Mouse (Mus musculus): Measurements from ENCODE around the gene Alad. TPM values are rescaled to one million over a fixed set of nuclear protein-coding genes. Genes with fewer than 3 reads are reported as not detected.

Alad gene
- total RNA-seq (2023): 5.5 and 7.0 TPM in 2 replicates

GRCm38 (mm10) chr4:62519849-62520233, at the start of gene Alad:
Alad (minus strand) TSS chr4:62519918.

GRCm38 (mm10) chr4:62559797-62560329, 40.1 kb upstream of the Alad start, which contains the start of gene Rgs3:
Rgs3 (plus strand) TSS chr4:62559847.

GRCm38 (mm10) chr4:62524651-62525488, 5.2 kb upstream of the Alad start, which contains the start of the genes Pole3 and 4933430I17Rik:
Pole3 (minus strand) TSS chr4:62525068.
4933430I17Rik (plus strand) TSS chr4:62525369.

GRCm38 (mm10) chr4:62503374-62503970, 16.2 kb downstream of the Alad start, which contains the start of gene Hdhd3:
Hdhd3 (minus strand) TSS chr4:62503467.

DNA sequence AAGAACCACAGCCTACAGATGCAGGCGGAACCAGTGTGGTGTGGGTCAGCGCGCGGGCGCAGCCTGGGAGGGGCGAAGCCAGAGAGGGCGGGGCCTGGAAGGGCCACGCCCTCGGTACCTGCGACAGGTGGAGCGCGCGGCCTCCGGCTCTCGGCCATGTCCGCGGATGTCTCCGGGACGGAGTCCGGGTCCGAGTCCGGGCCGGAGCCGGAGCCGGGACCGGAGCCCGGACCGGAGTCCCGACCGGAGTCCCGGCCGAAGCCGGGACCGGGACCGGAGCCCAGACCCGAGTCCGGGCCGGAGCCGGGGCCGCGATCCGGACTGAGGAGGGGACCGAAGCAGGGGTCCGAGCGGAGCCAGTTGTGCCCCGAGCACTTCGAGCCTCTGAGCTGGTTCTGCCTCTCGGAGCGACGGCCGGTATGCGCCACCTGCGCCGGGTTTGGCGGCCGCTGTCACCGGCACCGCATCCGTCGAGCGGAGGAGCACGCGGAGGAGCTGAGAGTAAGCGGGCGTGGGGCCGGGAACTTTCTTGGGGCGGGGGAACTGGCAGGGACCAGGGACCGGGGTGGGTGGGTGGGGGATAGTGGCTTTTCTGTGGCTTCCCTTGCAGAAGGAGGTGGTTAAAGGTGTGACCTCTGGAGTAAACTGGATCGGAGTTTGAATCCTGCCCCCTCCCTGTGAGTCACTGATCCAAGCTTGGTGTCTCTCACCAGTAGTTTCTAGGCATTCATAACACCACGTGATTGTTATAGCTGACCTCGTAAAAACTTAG, 39.6 kb downstream of the Alad start, which contains the start of gene Bspry:
Gene Bspry (plus strand): TSS at position 117 of the 772 bp plus-strand sequence.

GRCm38 (mm10) chr4:62470598-62471051, 49.1 kb downstream of the Alad start, which contains the start of gene Wdr31:
Wdr31 (minus strand) TSS chr4:62470896.

Other genes with a start within 250 kb of the Alad start
- 85.9 and 99.2 TPM in 2 replicates for gene Fkbp15, start 159.4 kb downstream of the Alad start, total RNA-seq (2023)
- 13.2 and 13.6 TPM in 2 replicates for gene Slc31a1, start 159.2 kb downstream of the Alad start, total RNA-seq (2023)
- gene Cdc26, start 111.3 kb downstream of the Alad start, total RNA-seq (2023): 28.3 and 30.1 TPM in 2 replicates
- 7.7 and 9.6 TPM in 2 replicates for gene Prpf4, start 111.1 kb downstream of the Alad start, total RNA-seq (2023)
- not detected in 2 replicates for gene Rnf183, start 84.7 kb downstream of the Alad start, total RNA-seq (2023)
- not detected in 2 replicates for gene Wdr31, start 49.0 kb downstream of the Alad start, total RNA-seq (2023)
- 0.36 and 0.69 TPM in 2 replicates for gene Bspry, start 39.9 kb downstream of the Alad start, total RNA-seq (2023)
- gene Hdhd3, start 16.5 kb downstream of the Alad start, total RNA-seq (2023): 0.88 TPM in 1 of 2 replicates, not detected in the other
- gene Pole3, start 5.2 kb upstream of the Alad start, total RNA-seq (2023): 12.1 and 15.4 TPM in 2 replicates
- 0.51 TPM in 1 of 2 replicates, not detected in the other for gene 4933430I17Rik, start 5.5 kb upstream of the Alad start, total RNA-seq (2023)
- gene Rgs3, start 39.9 kb upstream of the Alad start, total RNA-seq (2023): 75.7 and 81.2 TPM in 2 replicates

Data from neutrophil, adult 65 days (primary cell).